Mouse (Mus musculus) large intestine, adult 2 months (tissue): ENCODE measurements around the gene Slx4. TPM values are rescaled to one million over a fixed set of nuclear protein-coding genes. Genes with fewer than 3 reads are reported as not detected.
"Not testable (repeated sequence)": the region's sequence is repeated elsewhere in the genome, so short reads cannot be mapped to it uniquely, and the experiment has no call there.

ENCODE experiments used
- DNase-seq: peaks from one replicate; pipeline ENCODE4 v3.0.0-alpha.2; 2012; ENCODE audit warnings: low read depth, low spot score
- WGBS: fragments of 180-500 bp; shearing (Covaris S2); methylation state at CpG from one replicate; pipeline ENCODE4 v1.1.7; 2018; 5-methylcytosine and 5-hydroxymethylcytosine counted together
- polyA plus RNA-seq: library from polyadenylated mRNA; depleted of rRNA; stranded (reverse); fragments of >200 nt; gene quantifications from 2 replicates; pipeline ENCODE4 v1.2.3, GENCODE M21; 2012

Slx4 gene
- polyA plus RNA-seq, 1 experiment = 14.2 TPM

DNA sequence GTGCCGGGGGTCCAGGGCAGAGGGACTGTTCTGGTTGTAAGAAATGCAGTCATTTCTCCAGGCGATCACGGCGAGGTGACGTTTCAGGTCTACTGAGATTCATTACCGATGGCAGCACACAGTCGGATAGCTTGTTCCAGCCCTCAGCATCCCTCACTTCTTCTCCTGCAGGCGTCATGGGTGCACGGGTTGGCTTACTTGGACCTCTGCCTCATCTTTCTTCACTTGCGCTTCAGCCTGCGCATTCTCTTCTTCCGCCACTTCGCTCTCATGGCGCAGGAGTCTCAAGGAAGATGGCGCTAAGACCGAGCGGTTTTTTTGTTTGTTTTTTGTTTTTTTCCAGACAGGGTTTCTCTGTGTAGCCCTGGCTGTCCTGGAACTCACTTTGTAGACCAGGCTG, 13.2 kb upstream of the Slx4 start:
- 81% methylated on average over 17 of the region's 17 CpGs for WGBS
- not testable (repeated sequence) for DNase-seq

DNA sequence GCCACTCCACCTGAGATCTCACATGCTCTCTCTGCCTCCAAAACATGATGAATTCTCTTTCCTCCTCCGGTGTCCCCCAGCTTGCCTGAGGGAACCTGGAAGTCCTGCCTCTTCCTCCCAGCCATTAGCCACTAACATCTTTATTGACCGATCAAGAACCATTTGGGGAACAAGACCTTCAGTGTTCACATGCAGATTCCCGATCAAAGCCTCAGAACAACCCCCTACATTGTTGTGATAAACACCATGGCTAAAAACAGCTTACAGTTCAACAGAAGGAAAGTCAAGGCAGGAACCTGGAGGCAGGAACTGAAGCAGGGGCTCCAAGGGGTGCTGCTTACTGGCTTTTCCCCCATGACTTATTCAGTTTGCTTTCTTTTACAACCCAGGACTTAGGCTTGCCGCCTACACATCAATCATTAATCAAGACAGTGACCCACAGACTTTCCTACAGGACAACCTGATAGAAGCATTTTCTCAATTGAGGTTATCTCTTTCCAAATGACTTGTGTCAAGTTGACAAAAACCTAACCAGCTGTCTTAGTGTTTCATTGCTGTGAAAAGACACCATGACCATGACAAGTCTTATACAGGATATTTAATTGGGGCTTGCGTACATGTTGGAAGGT, 10.6 kb upstream of the Slx4 start:
- 74% methylated on average over 5 of the region's 5 CpGs for WGBS
- DNase-seq = no peak

DNA sequence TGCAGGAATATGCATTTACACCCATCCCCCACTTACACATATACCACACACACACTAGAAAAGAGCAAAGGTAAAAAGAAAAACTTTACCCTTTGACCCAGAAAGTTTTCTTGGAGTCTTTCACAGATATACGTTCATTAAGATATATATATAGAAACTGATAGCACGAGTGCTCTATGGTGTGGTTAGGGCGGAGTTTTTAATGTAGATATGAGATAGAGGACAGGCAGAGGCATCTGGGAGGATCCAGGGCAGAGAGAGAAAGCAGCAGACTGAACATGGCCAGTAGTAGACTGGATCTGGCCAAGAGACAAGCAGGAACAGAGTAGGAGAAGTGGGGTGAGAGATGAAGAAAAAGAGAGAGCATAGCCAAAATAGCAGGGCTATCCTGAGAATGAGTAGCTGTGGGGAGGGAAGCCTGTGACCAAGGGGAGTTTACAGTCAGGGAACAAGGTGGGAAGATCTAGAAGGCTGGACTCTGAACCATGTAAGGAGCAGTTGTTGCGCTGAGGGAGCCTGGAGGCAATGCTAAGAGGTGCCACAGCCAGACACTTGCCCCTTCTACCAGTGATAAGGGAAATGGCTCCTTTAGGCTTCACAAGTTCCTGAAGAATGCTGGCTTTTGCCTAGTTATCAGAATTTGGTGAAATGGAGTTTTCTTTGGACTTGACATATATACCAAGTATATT, 9.5 kb upstream of the Slx4 start:
- 39% methylated on average over 4 of the region's 4 CpGs for WGBS
- no peak for DNase-seq

DNA sequence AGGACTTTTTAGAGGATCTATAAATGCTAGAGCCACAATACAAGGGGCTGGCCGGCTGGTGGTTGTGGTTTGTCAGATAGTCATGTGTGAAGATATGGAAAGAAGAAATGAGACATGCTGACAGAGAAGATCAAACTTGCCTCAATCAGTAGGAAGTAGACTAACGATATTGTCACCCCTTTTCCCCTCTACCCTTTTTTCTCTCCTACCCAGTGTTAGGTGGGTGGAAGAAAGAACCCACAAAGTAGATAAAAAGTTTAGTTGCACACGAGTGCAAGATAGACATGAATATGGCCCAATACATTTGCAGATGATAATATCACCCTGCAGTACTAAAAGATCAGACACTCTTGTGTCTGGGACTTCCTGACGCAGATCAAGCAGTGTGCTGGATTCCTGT, 15.2 kb downstream of the Slx4 start:
- WGBS = 84% methylated on average over 4 of the region's 4 CpGs
- no peak for DNase-seq

DNA sequence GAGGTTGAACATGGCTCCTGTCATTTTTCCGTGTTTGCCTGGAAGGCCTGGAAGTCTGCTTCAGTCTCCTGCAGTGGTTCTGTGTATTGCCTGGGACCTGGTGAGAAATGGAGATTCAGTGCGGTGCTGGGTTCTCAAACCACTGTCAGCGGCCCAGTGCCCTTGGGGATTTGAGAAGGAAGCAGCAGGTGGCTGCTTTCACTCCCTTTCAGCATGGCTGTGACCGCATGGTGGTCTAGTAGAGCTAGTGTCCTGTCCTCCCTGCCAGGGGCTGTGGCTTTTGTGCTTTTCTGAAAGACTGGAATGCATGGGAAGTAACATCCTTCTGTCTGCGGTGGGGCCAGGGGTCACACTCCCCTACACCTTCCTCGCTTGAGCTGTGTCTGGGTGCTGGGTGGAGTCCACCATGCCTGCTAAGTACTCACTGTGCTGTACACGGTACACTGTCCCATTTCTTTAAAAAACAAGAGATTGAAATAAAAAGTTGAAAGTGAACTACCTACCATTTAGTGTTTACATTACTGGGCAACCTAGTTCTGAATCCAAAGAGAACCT, 20.3 kb downstream of the Slx4 start:
- WGBS = 80% methylated on average over 7 of the region's 7 CpGs
- DNase-seq = no peak

DNA sequence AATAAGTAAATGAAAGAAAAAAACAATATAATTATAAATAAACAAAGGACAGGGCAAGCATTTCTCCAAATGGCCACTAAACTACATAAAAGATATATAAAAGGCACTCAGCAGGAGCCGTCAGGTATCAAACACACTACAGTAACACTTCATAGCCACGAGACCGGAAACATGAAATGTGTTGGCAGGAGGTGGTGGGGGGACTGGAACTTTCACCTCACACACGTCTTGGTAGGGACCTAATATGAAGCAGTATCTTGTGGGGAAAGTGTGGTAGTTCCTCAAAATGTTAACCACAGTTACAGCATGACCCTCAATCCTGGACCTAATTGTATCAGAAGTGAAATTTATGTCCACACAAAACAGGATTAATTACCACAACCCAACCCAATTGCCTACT, 21.4 kb downstream of the Slx4 start:
- DNase-seq = no peak
- 88% methylated on average over 4 of the region's 4 CpGs for WGBS

DNA sequence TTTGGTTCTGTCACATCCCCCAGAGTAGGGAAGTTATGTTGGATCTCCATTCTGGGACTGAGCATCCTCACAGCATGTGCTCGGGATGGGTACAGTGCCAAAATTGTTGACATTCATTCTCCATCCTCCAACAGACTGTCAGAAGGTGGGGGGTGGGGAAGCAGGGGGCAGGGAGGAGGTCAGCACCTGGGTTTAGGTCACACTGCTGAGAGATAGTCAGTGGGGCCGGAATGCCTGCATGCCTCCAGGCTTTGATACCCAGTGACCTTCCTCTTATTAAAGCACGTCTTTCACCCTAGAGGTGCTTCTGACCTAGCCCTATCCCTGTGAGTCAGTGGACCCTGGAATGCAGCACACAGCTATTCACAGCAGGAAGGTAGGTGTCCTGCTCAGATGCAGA, 26.9 kb downstream of the Slx4 start:
- DNase-seq = no peak
- WGBS = 72% methylated on average over 3 of the region's 3 CpGs

DNA sequence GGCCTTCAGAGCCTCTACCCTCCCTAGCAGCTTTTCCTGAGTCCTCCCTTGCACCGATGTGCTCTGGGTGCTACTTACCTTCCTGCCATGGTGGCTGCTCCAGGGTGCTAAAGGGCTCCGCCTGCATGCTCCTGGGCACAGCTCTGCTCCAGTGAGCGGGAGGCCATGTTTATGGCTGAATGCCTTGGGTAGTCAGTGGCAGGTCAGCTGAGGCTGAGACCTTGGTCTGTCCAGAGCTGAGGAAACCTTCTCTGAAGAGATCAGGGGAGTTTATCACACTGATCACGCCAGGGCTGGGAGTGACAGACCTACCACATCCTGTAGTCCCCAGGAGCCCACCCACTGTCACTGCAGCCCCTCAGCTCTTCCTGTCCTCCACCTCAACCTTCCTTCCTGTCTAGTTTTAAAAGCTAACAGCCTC, 27.3 kb downstream of the Slx4 start, which contains the start of gene Nlrc3:
TSS of gene Nlrc3 (minus strand) at position 382 of the 421 bp plus-strand sequence.
- 65% methylated on average over 4 of the region's 4 CpGs for WGBS
- DNase-seq = no peak

DNA sequence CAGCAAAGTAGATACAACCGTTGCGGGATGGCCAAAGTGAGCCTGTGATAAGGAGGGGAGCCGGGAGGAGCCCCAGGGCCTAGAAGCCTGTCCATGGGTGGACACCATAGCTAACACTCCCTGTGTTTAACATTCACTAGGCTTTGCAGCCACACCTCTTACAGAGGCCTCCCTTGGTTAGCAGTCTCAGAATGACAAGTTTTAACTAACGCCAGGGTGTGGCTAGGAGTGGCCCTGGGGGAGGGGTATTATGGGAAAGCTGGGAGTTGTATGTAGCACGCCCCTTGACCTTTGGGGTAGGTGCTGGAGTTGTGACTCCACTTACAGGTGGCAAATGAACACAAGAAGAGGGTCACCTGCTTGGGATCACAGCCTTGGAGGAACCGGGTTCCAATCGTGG, 27.9 kb downstream of the Slx4 start:
- no peak for DNase-seq
- 42% methylated on average over 7 of the region's 7 CpGs for WGBS

DNA sequence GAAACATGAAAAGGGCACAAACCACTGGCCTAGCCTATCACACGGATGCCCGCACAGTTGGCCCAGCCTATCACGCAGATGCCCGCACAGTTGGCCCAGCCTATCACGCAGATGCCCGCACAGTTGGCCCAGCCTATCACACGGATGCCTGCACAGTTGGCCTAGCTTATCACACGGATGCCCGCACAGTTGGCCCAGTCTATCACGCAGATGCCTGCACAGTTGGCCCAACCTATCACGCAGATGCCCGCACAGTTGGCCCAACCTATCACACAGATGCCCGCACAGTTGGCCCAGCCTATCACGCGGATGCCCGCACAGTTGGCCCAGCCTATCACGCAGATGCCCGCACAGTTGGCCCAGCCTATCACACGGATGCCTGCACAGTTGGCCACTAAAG, 29.1 kb downstream of the Slx4 start:
- DNase-seq = not testable (repeated sequence)
- 94% methylated on average over 19 of the region's 19 CpGs for WGBS

DNA sequence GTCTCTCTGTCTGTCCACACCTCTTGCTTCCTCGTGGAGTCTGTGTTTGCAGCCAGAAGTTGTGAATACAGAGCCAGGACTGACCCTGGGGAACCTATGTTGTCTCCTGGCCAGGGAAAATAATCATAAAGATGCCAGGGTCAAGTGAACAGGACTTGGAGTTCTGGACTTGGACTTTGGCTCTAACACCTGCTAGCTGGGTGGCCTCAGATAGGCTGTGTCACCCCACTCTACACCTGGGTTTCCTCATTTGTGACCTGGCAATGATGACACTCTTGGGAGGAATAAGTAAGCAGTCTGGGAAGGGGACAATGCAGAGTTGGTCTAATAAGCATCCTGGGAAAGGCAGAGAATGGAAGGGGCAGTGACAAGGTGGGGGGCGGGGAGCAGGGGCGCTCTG, 38.0 kb downstream of the Slx4 start:
- no peak for DNase-seq
- WGBS = 66% methylated on average over 3 of the region's 3 CpGs

DNA sequence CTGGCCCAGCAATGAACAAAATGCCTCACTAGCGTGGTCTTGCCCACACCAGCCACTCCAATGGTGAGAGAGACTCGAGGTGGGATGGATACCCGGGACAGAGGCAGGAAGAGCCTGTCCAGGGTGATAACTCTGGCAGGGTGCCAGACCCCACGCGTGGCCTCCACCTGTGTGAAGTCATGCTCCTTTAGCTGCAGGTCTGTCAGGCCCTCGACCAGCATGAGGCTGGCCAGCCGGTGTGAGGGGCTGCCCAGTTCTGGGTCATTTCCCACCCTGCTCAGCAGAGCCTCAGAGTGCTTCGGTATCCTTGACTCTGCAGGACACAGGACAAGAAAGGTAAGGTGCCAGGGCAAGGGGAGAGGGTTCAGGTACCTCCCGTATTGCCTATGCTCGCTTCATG, 38.6 kb downstream of the Slx4 start:
- 64% methylated on average over 10 of the region's 10 CpGs for WGBS
- DNase-seq = no peak

DNA sequence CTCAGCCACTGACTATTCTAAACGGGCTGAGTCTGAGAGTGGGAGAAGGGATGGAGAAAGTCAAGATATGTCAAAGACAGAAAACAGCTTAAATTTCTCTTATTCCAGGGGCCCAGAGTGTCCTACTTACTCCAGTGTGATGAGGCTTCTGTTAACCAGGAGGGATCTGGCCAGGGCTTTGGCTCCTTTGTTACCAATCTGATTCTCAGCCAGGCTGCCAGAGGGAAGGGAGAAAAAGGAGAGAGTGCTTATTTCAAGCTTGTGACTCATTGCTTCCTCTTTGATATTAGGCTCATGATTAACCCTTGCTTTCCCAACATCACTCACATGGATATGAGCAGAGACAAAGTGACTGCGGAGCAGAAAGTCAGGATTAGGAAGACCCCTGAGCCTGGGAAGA, 44.3 kb downstream of the Slx4 start:
- no peak for DNase-seq
- 60% methylated on average over 2 of the region's 2 CpGs for WGBS

DNA sequence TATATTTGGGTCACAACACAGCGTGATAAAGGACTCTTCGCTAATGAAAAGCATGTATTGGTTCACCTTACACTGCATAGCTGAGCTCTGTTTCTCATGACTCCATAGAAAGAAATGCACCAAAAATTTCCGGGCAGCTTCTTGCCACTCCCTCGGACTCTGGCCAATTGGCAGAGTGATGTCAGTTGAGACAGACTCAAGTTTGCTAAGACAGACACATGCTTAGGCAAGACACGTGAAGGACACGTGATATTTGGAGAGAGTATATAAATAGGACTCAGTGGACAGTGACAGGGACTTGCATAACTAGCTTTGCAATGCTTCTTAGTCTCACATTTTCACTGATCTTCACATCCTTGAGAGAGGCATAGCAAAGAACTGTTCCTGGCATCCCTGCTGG, 47.2 kb downstream of the Slx4 start:
- WGBS = 51% methylated on average over 6 of the region's 6 CpGs
- no peak for DNase-seq

DNA sequence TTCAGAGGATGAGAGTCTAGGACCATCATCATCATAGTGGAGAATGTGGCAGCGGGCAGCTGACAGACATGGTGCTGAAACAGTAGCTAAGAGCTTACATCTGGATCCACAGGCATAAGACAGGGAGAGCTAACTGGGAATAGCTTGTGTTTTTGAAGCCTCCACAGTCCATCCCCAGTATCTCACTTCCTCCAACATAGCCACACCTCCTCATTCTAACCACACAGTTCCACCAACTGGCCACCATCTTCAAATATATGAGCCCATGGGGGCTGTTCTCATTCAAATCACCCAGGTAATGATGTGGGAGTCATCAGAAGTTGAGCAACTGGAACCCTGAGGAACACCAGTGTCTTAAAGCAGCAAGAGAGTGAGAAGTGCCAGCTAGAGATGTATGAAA, 52.4 kb downstream of the Slx4 start:
- 87% methylated on average over 1 of the region's 1 CpGs for WGBS

DNA sequence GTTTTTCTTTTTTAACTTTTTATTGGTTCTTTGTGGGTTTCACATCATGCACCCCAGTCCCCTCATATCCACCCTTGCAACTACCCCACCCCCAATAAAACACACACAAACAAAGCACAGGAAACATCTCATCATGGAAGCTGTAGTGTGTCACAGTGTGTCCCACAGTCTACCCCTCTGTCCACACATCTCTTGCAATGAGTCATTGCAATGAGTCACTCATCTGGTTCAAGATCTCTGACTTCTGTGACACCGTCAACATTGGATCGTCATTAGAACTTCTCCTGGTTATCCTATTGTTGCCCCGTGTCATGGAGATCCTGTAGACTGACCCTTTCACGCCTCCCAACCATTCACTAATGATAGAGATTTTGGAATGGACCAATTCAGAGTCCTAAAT, 68.9 kb downstream of the Slx4 start:
- no peak for DNase-seq

More for the DNA sequence above, 52.4 kb downstream of the Slx4 start:
- DNase-seq = no peak

DNA sequence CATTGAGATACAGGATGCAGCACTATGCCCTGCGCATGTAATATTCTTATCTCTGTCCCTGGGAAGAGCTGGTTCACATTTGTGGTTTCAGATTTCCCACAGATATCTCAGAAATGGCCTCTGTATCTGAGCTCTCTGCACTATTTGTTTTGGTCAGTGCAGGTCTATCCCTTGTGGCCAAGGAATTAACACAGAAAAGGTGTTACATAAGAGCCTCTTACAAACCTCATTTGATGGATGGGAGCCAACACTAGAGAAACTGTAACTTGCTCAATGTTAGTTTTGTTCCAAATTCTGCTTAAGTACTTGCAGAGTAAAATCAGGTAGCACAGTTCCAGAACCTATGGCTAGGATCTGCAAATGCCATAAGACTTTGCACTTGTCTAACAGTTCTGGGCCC, 69.5 kb downstream of the Slx4 start:
- DNase-seq = no peak
- 95% methylated on average over 1 of the region's 1 CpGs for WGBS

More for the DNA sequence above, 68.9 kb downstream of the Slx4 start:
- 84% methylated on average over 4 of the region's 4 CpGs for WGBS

DNA sequence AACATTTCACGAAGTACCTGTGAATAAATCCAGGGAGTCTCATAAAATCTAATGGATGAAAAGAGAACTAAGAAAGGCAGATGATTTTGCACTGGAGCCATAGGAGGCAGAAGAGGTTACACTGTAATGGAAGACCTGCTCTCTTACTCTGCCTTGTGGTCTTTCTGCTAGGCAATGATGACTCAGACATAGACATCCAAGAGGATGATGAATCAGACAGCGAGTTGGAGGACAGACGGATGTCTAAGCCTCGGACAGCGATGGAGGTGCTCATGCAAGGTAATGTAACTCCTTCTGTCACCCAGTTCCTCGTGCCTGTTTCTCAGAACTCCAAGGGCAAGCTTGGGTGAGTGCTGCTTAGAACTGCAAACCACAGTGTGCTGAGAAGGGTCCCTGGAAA, 70.0 kb downstream of the Slx4 start:
- WGBS = 92% methylated on average over 6 of the region's 6 CpGs
- no peak for DNase-seq

DNA sequence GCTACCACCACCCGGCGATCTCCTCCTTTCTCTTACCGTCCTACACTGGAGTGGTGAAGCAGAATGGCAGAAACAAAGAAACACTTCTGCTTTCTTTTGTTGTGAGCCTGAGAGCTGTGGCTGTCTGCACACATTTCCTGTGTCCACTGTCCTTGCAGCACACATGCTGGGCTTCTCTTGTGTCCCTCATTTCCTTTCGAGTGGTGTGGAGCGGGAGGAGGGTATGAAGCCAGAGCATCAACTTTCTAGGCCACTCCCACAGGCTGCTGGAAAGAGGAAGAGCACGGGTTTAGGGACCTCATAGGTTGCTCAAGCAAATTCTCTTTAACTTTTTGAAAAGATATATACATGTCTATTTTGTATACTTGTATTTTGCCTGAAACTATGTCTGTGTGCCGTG, 74.4 kb downstream of the Slx4 start:
- no peak for DNase-seq
- 80% methylated on average over 7 of the region's 7 CpGs for WGBS
